Mouse (Mus musculus): ENCODE measurements around the gene Parvg.

Gene Parvg

DNA sequence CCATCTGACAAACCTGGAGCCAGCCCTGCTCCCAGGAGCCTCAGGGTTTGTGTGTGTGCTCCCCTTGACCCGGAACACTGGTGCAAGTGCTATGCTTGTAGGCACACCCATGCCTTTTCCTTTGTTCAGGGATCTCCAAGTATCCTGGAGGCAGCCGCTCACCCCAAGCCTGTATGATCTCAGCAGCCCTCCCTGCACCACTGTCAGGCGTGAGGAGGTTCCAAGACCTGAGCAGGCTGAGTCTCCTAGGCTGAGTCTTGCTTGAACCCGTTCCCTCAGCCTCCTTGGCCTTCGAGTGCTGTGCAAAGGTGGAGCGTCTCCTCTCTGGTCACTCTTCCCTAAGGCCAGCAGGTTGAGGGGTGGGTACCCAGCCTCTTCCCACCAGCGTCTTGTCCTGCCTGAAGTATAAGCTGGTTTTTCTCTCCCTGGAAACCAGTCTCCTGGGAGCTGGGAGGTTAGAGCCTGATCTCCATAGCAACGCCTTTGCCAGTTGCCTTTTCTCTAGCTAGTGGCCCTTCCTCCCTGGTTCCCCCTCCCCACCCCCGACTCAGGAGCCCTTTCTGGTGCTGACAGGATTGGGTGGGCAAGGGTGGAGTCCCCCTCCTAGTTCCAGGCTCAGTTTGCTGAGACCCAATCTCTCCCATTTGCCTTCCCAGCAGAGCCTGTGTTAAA is 24.0 kb upstream of the Parvg start:
- TF ChIP-seq GATA4 (IDR thresholded peaks at IDR 0.05; ENCODE audit: insufficient replicate concordance, low read length), result no peak

DNA sequence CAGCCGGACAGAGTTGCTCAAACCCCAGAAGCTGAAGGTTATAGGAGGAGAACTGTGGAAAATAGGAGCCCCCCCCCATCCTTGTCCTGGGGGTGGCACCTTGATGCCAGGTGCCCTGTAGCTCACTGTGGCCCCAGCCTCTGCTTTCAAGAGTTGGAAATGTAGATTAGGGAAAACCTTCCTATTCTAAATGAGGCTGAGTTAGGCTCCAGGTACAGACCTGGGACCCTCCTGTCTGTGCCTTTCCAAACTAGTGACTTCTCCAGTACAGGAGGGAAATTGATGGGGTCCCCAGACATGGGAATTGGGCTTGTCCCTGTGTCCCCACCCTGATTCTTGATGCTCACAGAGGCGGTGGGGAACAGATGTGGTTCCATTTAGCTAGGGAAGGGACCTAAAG is 23.2 kb upstream of the Parvg start:
- no peak for TF ChIP-seq GATA4 (IDR thresholded peaks at IDR 0.05; ENCODE audit: insufficient replicate concordance, low read length)

DNA sequence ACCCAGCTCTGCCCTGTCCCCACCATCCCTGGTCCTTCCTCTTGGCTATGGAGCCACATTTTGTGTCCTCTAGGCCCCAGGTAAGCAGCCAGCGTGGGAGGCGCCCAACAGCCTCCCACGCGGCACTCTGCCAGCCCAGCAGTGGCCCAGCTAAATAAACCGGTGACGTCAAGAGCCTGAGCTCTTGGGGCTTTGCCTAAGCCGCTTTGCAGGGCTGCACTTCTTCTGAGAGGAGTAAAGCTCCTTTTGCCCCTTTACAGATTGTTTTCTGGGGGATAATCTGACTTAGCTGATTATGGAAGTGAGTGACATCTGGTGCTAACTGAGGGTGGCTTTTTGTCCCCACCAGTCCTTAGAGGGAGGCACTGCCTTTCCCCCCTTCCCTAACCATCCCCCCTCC is 22.8 kb upstream of the Parvg start:
- TF ChIP-seq GATA4 (IDR thresholded peaks at IDR 0.05; ENCODE audit: insufficient replicate concordance, low read length), result no peak

DNA sequence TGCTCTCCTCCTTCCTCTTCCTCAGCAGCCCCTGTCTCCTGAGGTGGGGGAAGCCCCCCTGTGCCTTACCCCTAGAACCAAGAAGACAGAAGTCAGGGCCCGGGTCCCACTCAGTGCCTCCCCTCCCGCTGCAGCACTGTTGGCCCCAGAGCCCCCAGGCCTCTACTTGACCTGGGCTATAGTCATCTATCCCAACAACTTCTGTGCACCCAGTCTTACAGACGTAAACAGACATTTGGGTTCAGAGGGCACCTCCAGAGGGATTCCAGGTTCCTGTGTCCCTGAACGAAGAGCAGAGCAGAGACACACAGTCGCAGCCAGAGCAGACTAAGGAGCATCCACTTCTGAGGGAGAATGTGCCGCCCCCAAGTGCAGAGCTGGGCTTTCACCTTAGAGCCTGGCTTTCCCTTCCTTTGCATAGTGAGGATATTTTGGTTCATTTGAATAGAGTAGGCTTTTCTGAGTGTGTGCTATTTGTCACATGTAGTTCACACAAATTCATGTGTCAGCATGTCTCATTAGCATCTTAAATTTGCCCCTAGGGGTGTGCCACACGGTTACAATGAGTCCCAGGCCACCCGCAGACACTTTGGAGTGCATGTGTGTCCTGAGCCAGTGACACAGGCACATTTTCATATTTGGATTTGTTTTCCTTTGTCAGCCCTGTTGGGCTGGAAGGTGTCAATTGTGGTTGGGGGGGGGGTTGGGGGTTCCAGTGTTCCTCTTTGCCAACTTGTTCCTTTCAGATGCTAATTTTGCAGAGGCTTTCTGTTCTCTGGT is 22.0 kb upstream of the Parvg start:
- TF ChIP-seq GATA4 (IDR thresholded peaks at IDR 0.05; ENCODE audit: insufficient replicate concordance, low read length), result no peak

DNA sequence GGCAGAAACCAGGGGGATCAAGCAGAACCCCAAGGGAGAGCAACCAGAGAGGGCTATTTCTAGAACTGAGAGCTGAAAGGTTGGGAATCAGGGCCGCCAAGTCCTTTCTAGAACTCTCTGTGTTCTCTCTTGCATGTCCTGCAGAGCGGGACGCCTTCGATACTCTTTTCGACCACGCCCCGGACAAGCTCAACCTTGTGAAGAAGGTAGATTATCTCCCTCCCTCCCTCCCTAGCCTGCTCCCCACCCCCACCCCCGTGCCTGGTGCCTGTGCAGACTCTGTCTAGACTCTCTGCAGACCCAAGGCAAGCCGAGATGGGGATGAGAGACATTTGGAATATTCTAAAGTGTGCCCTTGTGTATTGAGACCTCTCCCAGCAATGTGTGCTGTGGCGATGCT is 20.6 kb upstream of the Parvg start:
- no peak for TF ChIP-seq GATA4 (IDR thresholded peaks at IDR 0.05; ENCODE audit: insufficient replicate concordance, low read length)

DNA sequence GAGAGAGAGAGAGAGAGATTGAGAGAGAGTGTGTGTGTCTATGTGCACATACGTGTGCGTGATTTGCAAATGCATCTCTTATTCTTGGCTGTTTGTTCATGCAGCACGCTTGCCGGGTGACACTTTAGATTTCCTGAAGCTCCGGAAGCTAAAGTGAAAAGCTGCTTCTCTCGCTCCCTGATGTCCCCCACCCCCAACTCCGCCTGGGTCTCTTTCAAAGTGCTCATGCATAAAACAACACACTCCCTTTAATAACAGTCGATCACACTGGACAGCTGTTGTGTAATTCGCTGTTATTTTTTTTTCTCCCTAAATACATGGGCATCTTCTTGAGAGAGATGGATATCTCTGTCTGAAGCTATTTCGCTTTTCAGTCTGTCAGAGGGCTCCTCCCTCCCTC is 18.5 kb upstream of the Parvg start:
- no peak for TF ChIP-seq GATA4 (IDR thresholded peaks at IDR 0.05; ENCODE audit: insufficient replicate concordance, low read length)

DNA sequence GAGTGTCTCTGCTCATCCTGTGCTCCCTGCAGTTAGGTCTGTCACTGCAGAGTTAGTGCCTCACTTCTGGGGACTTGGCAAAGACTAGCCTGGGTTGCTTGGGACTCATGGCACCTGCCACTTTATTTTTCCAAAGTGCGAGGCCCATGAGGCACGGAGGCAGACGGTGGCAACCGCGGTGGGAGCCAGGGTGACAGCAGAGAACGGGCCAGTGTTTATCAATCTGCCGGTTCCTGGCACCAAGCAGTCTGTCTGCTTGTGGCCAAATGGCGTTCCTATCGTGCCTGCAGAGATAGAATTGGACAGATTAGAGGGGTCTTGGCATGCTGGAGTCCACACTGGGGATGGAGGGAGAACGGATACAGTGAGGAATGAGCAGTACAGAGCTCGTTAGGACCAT is 13.6 kb upstream of the Parvg start:
- no peak for TF ChIP-seq GATA4 (IDR thresholded peaks at IDR 0.05; ENCODE audit: insufficient replicate concordance, low read length)

DNA sequence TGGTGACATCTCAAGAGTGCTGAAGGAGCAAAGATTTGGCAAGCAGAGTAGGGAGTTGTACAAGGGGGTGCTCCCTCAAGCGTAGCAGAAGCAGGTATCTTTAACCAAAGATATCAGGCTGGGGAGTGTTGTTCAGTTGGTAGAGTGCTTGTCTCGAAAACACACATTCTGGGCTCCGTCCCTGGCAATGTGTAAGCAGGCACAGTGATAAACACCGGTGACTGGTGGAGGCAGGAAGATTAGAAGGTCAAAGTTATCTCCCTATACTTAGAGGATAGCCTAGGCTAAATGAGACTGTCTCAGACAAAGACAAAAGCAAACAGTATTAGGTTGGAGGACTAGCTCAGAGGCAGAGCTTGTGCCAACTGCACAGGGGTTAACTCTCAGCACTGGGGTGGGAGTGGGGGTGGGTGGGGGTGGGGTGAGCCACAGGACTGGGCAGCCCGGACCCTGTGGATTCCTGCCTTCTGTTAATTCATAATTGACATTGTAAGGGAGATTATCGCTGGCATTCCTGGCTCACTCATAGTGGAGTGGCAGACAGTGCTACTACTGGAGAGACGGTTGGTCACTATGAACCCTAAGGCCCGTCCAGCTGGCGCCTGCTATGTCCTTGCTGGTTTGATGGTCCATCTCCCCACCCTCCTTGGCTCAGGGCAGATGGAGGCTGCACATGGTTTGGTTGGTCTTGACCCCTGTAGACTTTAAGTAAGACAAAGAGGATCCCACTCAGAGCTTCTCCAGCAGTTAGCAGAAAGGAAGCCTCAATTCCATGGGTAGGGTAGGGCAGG is 12.3 kb upstream of the Parvg start:
- TF ChIP-seq GATA4 (IDR thresholded peaks at IDR 0.05; ENCODE audit: insufficient replicate concordance, low read length), result no peak

DNA sequence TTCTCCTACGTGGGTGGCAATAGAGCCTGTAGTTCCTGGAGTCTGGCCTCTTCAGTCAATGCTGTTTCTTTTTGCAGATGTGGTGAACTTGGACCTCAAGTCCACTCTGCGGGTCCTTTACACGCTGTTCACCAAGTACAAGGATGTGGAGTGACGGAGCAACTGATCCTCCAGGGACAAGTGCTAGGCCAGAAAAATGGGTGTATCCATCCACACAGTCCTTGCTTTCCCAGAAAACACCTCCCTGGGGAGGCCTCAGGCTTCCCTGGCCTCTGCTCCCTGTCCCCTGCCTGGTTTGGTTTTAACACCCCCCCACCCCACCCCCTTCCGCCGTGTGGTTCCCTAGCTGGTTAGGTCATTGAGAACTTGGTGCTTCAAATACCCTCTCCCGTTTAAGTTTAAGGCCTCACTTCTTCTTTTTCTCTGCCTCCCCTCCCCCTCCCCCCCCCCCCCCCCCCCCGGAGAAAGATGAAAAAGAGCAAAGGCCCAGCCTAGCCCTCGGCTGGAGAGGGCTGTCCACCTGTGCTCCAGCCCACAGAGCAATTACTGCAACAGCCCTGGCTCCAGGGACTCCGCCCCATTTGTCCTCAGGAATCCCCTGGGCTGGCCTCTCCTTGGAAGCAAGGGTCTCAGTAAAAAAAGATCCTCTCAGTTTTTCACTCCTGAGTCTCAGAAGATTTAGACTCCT is 10.8 kb upstream of the Parvg start:
- TF ChIP-seq GATA4 (IDR thresholded peaks at IDR 0.05; ENCODE audit: insufficient replicate concordance, low read length), result no peak

DNA sequence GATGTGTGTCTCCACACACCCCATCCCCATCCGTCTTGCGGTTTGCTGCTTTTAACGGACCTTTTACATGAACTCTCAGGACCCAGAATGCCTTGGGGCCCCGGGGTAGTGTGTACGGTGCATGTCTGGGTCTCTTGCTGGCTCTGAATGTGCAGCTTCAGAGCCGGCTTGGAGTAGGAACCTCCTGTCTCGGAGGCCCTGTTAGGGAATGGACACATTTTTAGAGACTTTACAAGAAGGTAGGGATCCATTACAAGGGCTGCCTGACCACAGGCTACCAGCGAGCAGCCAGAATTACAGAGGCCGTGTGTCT is 10.3 kb upstream of the Parvg start:
- no peak for TF ChIP-seq GATA4 (IDR thresholded peaks at IDR 0.05; ENCODE audit: insufficient replicate concordance, low read length)

DNA sequence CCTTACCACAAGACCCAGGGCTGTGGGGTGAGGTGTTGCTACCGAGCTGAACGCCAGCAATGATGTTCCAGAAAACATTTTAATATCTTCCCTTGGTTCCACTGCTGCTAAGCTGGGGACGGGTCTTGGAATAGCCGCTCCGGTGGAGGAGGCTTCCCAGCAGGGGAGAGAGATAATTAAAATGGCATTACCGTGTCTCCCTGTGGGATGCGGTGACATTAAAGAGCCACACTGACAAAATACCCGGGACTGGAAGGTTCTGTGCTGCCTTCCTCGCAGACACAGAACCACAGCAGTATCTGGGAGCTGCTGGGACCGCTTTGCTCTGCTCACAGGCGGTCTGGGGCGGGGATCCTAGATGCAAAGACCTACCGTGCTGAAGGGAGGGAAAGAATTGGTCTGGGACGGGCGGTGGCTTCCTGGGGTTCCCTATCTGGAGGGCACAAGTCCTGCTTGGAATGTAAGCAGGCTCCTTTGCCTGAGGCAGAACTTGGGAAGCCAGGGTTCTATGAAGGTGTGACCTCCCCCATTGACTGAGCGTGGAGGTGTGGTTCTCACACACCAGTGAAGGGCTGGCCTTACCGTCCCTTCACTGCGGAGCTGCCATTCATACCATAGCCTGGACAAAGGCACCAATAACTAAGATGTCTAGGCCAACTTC is 9.3 kb upstream of the Parvg start:
- TF ChIP-seq GATA4 (IDR thresholded peaks at IDR 0.05; ENCODE audit: insufficient replicate concordance, low read length), result no peak

DNA sequence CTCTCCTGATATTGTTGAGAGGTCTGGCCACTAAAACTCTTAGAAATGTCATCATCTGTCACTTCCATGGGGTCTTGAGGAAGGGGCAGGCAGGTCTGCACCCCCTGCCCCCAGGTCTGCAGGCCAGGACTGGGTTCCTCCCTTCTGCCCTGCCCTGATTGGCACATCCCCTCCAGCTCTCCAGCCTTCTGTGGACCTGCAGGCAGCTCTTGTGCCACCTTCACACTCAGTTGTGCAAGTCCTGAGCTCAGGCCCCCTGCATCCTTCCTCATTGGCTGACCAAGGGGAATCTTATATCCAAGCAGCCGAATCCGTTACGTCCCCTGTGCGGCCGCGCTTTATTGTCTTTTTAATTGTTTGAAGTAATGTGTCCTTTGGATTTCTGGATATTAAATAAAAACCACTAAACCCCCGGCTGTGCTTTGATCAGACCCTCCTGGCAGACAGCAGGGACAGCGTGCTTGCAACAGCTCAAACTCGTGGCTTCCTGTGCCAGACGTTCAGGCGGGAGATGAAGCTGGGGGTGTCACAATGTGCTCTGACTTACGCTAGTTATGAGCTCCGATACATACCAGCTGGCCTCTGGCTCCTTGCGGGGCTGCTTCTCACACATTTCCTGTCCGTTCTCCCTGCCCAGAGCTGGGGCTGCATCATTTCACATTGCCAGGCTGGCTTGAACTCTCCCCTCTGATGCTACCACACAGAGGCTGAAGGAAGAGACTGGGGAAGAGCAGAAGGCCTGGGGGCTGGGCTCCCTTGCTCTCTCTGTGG is 8.4 kb upstream of the Parvg start:
- TF ChIP-seq GATA4 (IDR thresholded peaks at IDR 0.05; ENCODE audit: insufficient replicate concordance, low read length), result no peak

DNA sequence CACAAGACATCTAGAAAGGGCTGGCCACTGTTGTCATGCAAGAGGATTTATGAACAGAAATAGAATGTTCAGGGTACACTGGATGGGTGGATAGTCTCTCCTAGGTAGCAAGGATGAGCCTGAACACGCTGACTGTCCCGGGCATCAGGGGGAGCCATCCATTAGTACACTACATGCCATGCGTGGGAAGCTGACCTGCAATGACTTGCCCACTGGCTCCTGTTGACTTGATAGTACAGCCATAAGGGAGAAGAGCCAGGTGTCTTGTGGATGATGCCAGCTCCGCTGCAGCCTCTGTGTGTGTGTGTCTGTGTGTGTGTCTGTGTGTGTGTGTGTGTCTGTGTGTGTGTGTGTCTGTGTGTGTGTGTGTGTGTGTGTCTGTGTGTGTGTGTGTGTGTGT is 4.4 kb upstream of the Parvg start:
- no peak for TF ChIP-seq GATA4 (IDR thresholded peaks at IDR 0.05; ENCODE audit: insufficient replicate concordance, low read length)

DNA sequence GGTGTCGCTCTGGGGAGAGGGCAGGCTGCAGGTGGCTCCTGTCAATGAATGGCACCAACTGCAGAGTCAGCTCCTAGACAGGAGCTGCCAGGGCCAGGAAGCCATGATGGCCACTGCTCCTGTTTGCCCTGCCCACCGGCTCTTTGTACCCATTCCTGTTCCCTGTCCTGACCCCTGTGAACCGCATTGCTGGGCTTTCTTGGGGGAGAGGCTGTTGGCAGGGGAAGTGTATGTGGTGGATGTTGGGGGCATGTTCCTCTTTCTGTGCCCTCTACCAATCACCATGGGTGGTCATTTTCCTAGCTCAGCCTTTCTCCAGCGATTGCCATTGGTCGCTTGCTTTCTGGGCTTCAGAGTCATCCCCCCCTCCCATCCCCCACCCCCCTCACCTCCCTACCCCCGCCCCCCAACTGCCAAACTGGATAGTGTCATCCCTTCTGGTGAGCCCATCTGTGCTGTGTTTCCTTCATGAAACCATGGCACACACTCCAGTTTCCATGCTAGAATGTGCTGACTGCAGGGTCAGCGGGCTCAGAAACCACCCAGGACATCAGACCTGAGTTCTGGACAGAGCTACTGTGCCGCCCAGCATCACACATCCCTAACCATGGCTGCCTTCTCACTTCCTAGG is 2.2 kb upstream of the Parvg start:
- TF ChIP-seq GATA4 (IDR thresholded peaks at IDR 0.05; ENCODE audit: insufficient replicate concordance, low read length), result no peak
